Mouse (Mus musculus): ENCODE measurements around the gene Cacna1a. TPM values are rescaled to one million over a fixed set of nuclear protein-coding genes. Genes with fewer than 3 reads are reported as not detected.

Gene Cacna1a
- total RNA-seq, 2 experiments from 2014 or later, result 230 to 263 TPM

- intact Hi-C loops (cut with DNase I), result no loop called here
- no peak for DNase-seq (ENCODE audit: low spot score in 2 of 2)
Observed at GRCm38 (mm10) chr8:84565577-84566360, 177.5 kb downstream of the Cacna1a start.

DNA sequence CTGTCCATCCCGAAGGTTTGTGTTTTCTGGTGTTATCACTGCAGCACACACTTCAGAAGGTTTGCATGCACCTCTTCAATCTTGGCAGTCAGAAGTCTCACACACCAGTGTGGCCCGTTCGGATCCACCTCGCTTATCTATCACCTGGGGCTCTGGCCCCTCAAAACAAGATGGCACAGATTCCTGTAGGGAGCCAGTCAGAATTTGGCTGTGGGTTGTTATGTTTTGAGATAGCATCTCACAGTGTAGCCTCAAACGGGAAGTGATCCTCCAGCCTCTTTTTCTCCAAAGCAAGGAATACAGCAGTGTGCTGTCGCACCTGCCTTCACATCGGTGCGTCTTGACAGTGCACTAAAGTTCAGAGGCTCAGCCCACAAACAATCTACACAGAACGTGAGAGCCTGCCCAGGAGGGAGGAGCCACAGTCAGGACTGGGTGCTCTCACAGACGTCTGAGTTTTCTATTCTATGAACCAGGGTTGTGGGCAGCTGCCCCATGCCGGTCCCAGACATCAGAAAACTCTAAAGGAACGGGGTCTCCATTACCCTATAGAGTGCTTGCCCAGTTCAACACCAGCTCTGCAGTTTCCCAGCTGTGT, 178.7 kb downstream of the Cacna1a start:
- intact Hi-C loops (cut with DNase I), result no loop called here
- DNase-seq (ENCODE audit: low spot score in 2 of 2), result no peak

- no peak for DNase-seq (ENCODE audit: low spot score in 2 of 2)
- intact Hi-C loops (cut with DNase I), result no loop called here
Observed at GRCm38 (mm10) chr8:84567541-84567940, 179.3 kb downstream of the Cacna1a start.

- DNase-seq (ENCODE audit: low spot score in 2 of 2), result no peak
- intact Hi-C loops (cut with DNase I), result no loop called here
Observed at GRCm38 (mm10) chr8:84568737-84569136, 180.5 kb downstream of the Cacna1a start.

GRCm38 (mm10) chr8:84569921-84570673, 181.9 kb downstream of the Cacna1a start:
- intact Hi-C loops (cut with DNase I), result loop anchor here (5.0 kb wide), 1 partner anchor 208 kb away; no protein-coding TSS in a partner anchor
- no peak for DNase-seq (ENCODE audit: low spot score in 2 of 2)

- DNase-seq (ENCODE audit: low spot score in 2 of 2), result no peak
- intact Hi-C loops (cut with DNase I), result no loop called here
Observed at GRCm38 (mm10) chr8:84577432-84577831, 189.2 kb downstream of the Cacna1a start.

DNA sequence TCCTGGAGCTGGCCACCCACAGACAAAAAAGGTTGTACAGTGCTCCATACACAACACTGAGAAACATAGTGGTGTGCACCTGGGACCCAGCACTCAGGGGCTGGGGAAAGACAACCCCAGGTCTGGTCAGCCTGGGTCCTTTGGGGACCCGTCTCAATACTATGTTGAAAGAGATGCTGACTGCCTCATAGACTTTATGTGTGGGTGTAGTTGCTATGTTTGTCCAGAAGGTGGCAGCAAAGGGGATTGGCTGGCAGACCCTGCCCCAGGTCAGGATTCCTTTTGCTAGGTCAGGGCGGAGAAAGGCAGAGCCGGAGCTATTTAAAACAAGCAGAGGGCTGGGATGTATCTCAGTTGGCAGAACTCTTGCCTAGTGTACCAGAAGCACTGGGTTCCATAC, 191.4 kb downstream of the Cacna1a start:
- peak in 1 of 2 experiments; percentile 37 for DNase-seq (ENCODE audit: low spot score in 2 of 2)
- intact Hi-C loops (cut with DNase I), result no loop called here

GRCm38 (mm10) chr8:84585311-84585710, 197.1 kb downstream of the Cacna1a start:
- intact Hi-C loops (cut with DNase I), result no loop called here
- no peak for DNase-seq (ENCODE audit: low spot score in 2 of 2)

DNA sequence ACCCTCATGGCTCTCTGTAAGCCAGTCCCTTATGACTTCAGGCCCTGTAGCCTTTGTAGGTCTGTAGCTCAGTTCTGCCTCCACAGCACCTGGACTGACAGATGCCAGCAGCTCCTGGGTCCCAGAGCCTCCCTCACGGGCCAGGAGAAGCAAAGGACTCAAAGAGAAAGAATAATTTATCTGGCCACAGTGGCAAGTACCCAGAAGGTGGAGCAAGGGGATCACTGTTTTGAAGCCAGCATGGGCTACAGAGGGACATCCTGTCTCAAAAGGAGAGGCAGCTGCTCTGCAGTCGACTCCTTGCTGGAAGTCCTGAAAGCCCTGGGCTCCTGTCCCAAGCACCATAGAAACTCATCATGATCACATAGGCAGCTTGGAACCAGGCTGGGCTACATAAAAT, 198.0 kb downstream of the Cacna1a start:
- no peak for DNase-seq (ENCODE audit: low spot score in 2 of 2)
- intact Hi-C loops (cut with DNase I), result no loop called here

- intact Hi-C loops (cut with DNase I), result no loop called here
- no peak for DNase-seq (ENCODE audit: low spot score in 2 of 2)
Observed at GRCm38 (mm10) chr8:84588498-84588897, 200.3 kb downstream of the Cacna1a start.

- DNase-seq (ENCODE audit: low spot score in 2 of 2), result peak; percentile 76 to 82
- intact Hi-C loops (cut with DNase I), result loop anchor here (2.0 kb wide), 1 partner anchor 221 kb away; no protein-coding TSS in a partner anchor
Observed at GRCm38 (mm10) chr8:84592015-84592662, 203.9 kb downstream of the Cacna1a start.

- DNase-seq (ENCODE audit: low spot score in 2 of 2), result no peak
- intact Hi-C loops (cut with DNase I), result loop anchor here (2.0 kb wide), 1 partner anchor 220 kb away; no protein-coding TSS in a partner anchor
Observed at GRCm38 (mm10) chr8:84593143-84593542, 204.9 kb downstream of the Cacna1a start.

DNA sequence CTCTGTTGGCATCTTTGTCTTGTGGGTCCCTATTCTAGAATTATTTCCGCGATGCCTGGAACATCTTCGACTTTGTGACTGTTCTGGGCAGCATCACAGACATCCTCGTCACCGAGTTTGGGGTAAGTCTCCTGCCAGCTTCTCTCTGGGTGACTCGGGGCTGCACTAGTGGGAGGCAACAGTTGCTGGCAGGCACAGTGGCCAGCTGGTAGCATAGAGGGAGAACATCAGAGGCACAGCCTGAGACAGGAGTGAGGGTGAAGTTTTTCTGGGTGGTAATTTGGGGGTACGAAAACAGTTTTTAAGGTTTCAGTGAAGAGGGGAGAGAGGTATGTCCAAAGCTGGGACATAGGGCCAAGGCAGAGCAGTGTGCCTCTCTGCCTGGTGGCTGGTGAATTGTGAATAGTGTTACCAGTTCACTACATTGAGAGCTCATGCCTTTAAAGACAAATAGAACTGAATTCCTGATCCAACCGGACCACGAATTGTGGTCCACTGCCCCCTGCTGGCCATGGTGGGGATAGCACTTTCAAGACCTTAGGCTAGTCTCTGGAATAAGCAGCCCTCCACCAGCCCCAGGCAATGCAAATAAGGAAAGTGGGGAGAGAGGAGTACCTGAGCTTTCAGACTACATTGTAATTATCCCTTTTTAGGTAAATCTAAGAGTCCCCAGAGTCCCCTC, 206.0 kb downstream of the Cacna1a start:
- DNase-seq (ENCODE audit: low spot score in 2 of 2), result peak; percentile 65 to 78
- intact Hi-C loops (cut with DNase I), result no loop called here

DNA sequence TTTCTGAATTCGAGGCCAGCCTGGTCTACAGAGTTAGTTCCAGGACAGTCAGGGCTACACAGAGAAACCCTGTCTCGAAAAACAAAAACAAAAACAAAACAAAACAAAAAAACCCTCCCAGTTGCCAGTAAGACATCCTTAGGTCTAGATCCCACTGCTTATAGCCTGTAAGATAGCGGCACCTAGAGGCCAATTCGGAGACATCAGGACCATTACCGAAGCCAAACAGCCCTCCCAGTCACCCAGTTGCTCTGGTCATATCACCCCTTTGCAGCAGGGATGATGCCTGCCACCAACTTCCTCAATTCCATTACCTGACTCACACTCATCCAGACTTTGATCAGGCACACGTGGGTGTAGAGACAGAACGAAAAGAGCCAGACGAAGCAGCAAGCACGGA, 207.4 kb downstream of the Cacna1a start:
- DNase-seq (ENCODE audit: low spot score in 2 of 2), result peak in 1 of 2 experiments; percentile 60
- intact Hi-C loops (cut with DNase I), result no loop called here

DNA sequence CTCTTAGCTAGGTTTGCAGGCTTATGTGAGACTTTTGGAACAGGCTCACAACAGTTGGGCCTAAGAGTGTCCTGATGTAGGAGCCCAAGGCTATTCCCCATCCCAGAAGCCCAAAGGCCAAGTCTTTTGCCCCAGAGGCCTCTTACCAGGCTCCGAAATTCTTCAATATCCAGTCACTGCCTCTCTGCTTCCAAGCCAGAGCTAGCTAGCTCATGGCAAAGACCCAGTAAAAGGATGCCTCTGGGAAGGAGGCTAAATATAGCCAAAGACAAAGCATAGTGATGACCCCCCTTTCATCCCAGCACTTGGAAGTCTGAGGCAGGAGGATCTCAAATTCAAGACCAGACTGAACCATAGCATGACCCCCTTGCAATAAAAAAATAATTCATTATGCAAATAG, 211.2 kb downstream of the Cacna1a start:
- intact Hi-C loops (cut with DNase I), result no loop called here
- no peak for DNase-seq (ENCODE audit: low spot score in 2 of 2)

GRCm38 (mm10) chr8:84600311-84600907, 212.2 kb downstream of the Cacna1a start:
- intact Hi-C loops (cut with DNase I), result no loop called here
- no peak for DNase-seq (ENCODE audit: low spot score in 2 of 2)

DNA sequence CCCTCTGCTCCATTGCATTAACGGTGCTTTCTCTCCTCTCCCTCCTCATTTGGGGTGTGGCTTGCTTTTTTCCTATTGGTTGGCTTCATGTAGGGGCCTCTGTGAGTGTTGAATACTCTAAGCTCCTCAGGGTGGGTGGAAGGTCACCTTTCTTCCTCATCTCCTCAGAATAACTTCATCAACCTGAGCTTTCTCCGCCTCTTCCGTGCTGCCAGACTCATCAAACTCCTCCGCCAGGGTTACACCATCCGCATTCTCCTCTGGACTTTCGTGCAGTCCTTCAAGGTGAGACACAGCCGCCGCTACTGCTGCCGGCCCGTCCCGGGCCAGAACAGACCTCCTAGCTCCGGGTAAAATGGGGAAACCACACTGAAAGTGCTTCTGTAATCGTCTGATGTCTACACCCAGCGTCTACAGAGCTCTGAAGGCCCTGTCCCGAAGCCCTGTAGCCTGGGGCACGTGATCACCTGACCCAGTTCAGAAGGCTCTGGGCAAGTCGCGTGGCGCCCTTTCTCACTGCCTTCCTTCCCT, 213.0 kb downstream of the Cacna1a start:
- DNase-seq (ENCODE audit: low spot score in 2 of 2), result no peak
- intact Hi-C loops (cut with DNase I), result no loop called here

DNA sequence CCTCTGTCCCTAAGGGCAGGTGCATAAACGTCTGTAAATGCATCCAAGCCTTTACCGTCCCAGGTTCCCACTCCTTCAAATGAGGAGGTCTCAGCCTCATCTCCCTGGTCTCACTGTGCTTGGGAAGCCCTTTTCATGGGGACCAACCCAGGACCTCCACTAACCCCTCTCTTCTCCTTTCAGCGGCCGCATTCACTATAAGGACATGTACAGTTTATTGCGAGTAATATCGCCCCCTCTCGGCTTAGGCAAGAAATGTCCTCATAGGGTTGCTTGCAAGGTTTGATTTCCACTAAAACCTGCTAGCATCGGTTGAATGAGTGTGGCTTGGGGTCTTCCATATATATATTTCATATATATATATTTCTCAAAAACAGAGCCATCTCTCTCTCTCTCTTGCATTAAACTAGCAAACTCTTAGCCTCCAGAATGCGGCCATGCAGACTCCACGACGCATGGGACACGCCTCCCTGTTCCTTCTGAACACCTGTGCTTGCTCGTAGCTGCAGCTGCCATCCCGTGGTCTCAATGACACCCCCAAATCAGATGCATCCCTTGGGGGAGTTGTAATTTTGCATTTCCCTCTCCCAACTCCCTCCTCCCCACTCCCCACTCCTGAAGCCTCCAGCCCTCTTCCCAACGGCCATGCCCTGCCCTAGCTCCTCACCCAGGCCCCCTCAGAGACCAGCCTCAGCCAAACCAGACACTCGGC, 226.4 kb downstream of the Cacna1a start:
- DNase-seq (ENCODE audit: low spot score in 2 of 2), result peak in 1 of 2 experiments; percentile 45
- intact Hi-C loops (cut with DNase I), result no loop called here

Measured in left cerebral cortex, postnatal 25 days (tissue).